Mouse (Mus musculus): Measurements from ENCODE around the gene F11.

DNA sequence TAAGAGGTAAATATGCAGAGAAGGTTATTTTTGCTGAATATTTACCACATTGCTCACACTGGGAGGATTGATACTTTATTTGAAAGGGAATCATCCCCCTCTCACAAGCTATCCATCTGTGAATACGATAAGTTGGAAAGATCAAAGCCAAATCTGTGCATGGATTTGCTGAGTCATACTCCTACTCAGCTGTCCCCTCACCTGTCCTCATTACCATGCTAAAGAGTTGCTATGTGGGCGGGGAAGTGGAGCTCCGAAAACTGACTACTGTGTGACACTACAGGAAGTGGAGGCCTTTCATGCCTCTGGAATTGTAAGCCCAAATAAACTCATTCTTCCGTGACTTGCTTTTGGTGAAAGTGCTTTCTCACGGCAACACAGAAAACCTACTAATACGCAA is 26.6 kb downstream of the F11 start:
- TF ChIP-seq POLR2A (IDR thresholded peaks at IDR 0.05; ENCODE audit: extremely low read depth, insufficient read depth, low read length) (no peak), CTCF (IDR thresholded peaks at IDR 0.05; ENCODE audit: low read depth, low read length) (no peak)
